Mouse (Mus musculus): ENCODE data around the gene F2r. TPM values are rescaled to one million over a fixed set of nuclear protein-coding genes. Genes with fewer than 3 reads are reported as not detected.

The F2r gene
- polyA plus RNA-seq, 1 experiment from 2014 or later, result 78.9 TPM

DNA sequence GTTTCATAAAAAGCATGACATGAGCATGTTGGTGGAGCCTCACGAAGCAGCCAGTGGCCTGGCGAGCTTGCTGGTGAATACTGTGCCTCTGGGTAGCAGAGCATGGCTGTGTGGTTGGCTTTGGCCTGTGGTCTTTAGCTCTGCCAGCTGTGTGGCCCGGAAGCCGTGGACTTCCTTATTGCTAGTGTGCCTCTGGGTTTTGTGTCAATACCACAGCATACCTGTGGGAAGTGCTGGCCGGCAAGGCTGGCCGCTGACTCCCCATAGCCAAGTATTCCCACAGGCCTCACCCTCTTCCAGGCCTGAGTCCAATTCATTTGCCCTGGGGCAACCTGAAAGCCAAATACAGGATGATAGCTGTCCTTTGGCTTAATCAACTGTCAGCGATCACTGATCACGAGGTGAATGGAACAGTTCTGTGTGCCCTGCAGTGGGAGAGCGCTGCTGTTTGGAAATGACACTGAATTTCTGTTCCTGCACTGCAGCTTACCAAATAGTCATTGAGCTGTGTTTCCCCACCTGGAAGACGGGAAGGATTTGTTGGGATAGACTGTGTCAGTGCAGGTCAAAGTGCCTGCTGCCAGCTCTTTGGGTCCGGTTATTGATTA lies 64.3 kb downstream of the F2r start:
- Histone ChIP-seq H3K9ac (replicated peaks) (no peak overlapping the region), H3K27ac (replicated peaks) (no peak overlapping the region), H3K27me3 (no peaks in the 10 kb centered on the region), H3K9me3 (no peaks in the 10 kb centered on the region), H3K36me3 (no peaks in the 10 kb centered on the region), H3K4me3 (no peak overlapping the region), H3K4me1 (peaks cover 6% of the 10 kb centered on the region), H3K4me2 (replicated peaks) (no peak overlapping the region)
- no peak for ATAC-seq (replicated peaks)
- WGBS, result 85% methylated on average over 11 of the region's 11 CpGs

Other genes with a start within 250 kb of the F2r start
- 45.3 and 46.9 TPM in 2 replicates for gene Aggf1, start 243.1 kb downstream of the F2r start, polyA plus RNA-seq (2015; fragmentation: Nextera tagmentation; extraction: Ambion mirVana)
- 0.40 and 1.3 TPM in 2 replicates for gene Crhbp, start 173.6 kb downstream of the F2r start, polyA plus RNA-seq (2015; fragmentation: Nextera tagmentation; extraction: Ambion mirVana)
- not detected in 2 replicates for gene S100z, start 139.8 kb downstream of the F2r start, polyA plus RNA-seq (2015; fragmentation: Nextera tagmentation; extraction: Ambion mirVana)
- 0.29 TPM in 1 of 2 replicates, not detected in the other for gene F2rl1, start 93.3 kb downstream of the F2r start, polyA plus RNA-seq (2015; fragmentation: Nextera tagmentation; extraction: Ambion mirVana)
- 0.26 and 0.32 TPM in 2 replicates for gene F2rl2, start 78.4 kb upstream of the F2r start, polyA plus RNA-seq (2015; fragmentation: Nextera tagmentation; extraction: Ambion mirVana)